In genomic region chr2:165899474-165899873, GRCm38 (mm10) we compare ENCODE assay signal across 15 mouse cellular contexts. TPM values are rescaled to one million over a fixed set of nuclear protein-coding genes. Genes with fewer than 3 reads are reported as not detected.
DNase-seq lines count a peak whose midpoint lies in the region; ATAC-seq and TF ChIP-seq lines count a peak whose summit lies in the region.
"Had no signal": no experiment of that assay in that cellular context is flagged by ENCODE, and none has a peak within 500 bp of the region (broad histone marks: within the 10 kb centered on the region; RNA-seq: fewer than 3 reads in every experiment).

No protein-coding gene starts in this region.

- no peaks in the 10 kb centered on the region for H3K27me3 ChIP-seq in heart, embryonic 14.5 days (ENCODE audit: control insufficient read depth, insufficient read depth, low read length)
- H3K27me3 ChIP-seq in lung, postnatal 0 days (replicated peaks; ENCODE audit: insufficient read depth, low read length) = no peaks in the 10 kb centered on the region
- no peaks in the 10 kb centered on the region for H3K27me3 ChIP-seq in embryonic facial prominence, embryonic 14.5 days (replicated peaks; ENCODE audit: control insufficient read depth, insufficient read depth, low read length)
- H3K27me3 ChIP-seq in stomach, embryonic 14.5 days (ENCODE audit: control insufficient read depth, insufficient read depth, low read length) = no peaks in the 10 kb centered on the region
- H3K27me3 ChIP-seq: neural tube, embryonic 13.5 days had no signal

- no peak overlapping the region for H3K4me3 ChIP-seq in heart, embryonic 14.5 days (ENCODE audit: control insufficient read depth in 1 of 2, insufficient read depth in 1 of 2, low read depth in 1 of 2, low read length in 2 of 2)
- H3K4me3 ChIP-seq in lung, postnatal 0 days (ENCODE audit: low read depth, low read length) = no peak overlapping the region
- H3K4me3 ChIP-seq in embryonic facial prominence, embryonic 14.5 days (ENCODE audit: low read depth, low read length) = no peak overlapping the region
- no peak overlapping the region for H3K4me3 ChIP-seq in stomach, embryonic 14.5 days (ENCODE audit: low read depth, low read length)
- H3K4me3 ChIP-seq: neural tube, embryonic 13.5 days had no signal

- TF ChIP-seq EP300 in lung, postnatal 0 days (IDR thresholded peaks at IDR 0.05) = no peak

- H3K36me3 ChIP-seq in heart, embryonic 14.5 days (ENCODE audit: control insufficient read depth, insufficient read depth, low read length) = no peaks in the 10 kb centered on the region
- H3K36me3 ChIP-seq in lung, postnatal 0 days (ENCODE audit: insufficient read depth, low read length) = no peaks in the 10 kb centered on the region
- H3K36me3 ChIP-seq in embryonic facial prominence, embryonic 14.5 days (ENCODE audit: control insufficient read depth, insufficient read depth, low read length) = no peaks in the 10 kb centered on the region
- no peaks in the 10 kb centered on the region for H3K36me3 ChIP-seq in stomach, embryonic 14.5 days (ENCODE audit: control insufficient read depth, insufficient read depth, low read length)
- H3K36me3 ChIP-seq: neural tube, embryonic 13.5 days had no signal

- 0 out of 4 replicates have a peak overlapping the region, but pooled peaks have one; percentile 9 to 14 for H3K27ac ChIP-seq in heart, embryonic 14.5 days (replicated peaks in 1 of 2; ENCODE audit: control insufficient read depth in 1 of 2, insufficient read depth in 1 of 2, low read depth in 2 of 2, low read length in 2 of 2)
- H3K27ac ChIP-seq in lung, postnatal 0 days (ENCODE audit: low read length) = no peak overlapping the region
- peak overlapping the region; percentile 82 for H3K27ac ChIP-seq in embryonic facial prominence, embryonic 14.5 days (replicated peaks; ENCODE audit: low read depth, low read length)
- 0 out of 2 replicates have a peak overlapping the region, but pooled peaks have one; percentile 80 for H3K27ac ChIP-seq in stomach, embryonic 14.5 days (ENCODE audit: low read length)
- H3K27ac ChIP-seq: macrophage had no signal

- H3K4me2 ChIP-seq in heart, embryonic 14.5 days (ENCODE audit: low read length) = no peak overlapping the region
- H3K4me2 ChIP-seq in lung, postnatal 0 days (replicated peaks; ENCODE audit: low read depth, low read length) = no peak overlapping the region
- 0 out of 2 replicates have a peak overlapping the region, but pooled peaks have one; percentile 30 for H3K4me2 ChIP-seq in embryonic facial prominence, embryonic 14.5 days (ENCODE audit: low read depth, low read length)
- no peak overlapping the region for H3K4me2 ChIP-seq in stomach, embryonic 14.5 days (replicated peaks; ENCODE audit: low read depth, low read length)

- intact Hi-C loops in heart, postnatal 14 days (cut with DNase I) = no loop called here

- WGBS in heart, embryonic 14.5 days = 46% methylated on average over 6 of the region's 6 CpGs
- WGBS in lung, postnatal 0 days = 56% methylated on average over 6 of the region's 6 CpGs
- WGBS in embryonic facial prominence, embryonic 14.5 days = 44% methylated on average over 6 of the region's 6 CpGs
- WGBS in stomach, embryonic 14.5 days = 51% methylated on average over 6 of the region's 6 CpGs

- ATAC-seq in heart, embryonic 14.5 days (ENCODE audit: insufficient number of reproducible peaks, insufficient read depth, low FRiP score, low read depth) = no peak
- no peak for ATAC-seq in lung, postnatal 0 days
- ATAC-seq in embryonic facial prominence, embryonic 14.5 days (ENCODE audit: low read depth) = no peak
- no peak for ATAC-seq in stomach, embryonic 14.5 days (ENCODE audit: insufficient number of reproducible peaks, insufficient read depth, low FRiP score, low read depth)

- H3K9me3 ChIP-seq in heart, embryonic 14.5 days (ENCODE audit: control insufficient read depth, low read length) = no peaks in the 10 kb centered on the region
- H3K9me3 ChIP-seq in lung, postnatal 0 days (ENCODE audit: low read length) = no peaks in the 10 kb centered on the region
- H3K9me3 ChIP-seq in embryonic facial prominence, embryonic 14.5 days (ENCODE audit: control insufficient read depth, low read length) = no peaks in the 10 kb centered on the region
- no peaks in the 10 kb centered on the region for H3K9me3 ChIP-seq in stomach, embryonic 14.5 days (ENCODE audit: control insufficient read depth, low read depth, low read length)
- H3K9me3 ChIP-seq: neural tube, embryonic 13.5 days had no signal

- DNase-seq in heart, postnatal 14 days = no peak
- DNase-seq in lung, postnatal 0 days (ENCODE audit: low spot score) = no peak
- DNase-seq in lung, postnatal 36 days = no peak
- DNase-seq in embryonic facial prominence, embryonic 14.5 days (ENCODE audit: low spot score) = no peak
- no peak for DNase-seq in layer of hippocampus, adult 9-11 months
- DNase-seq in left cerebral cortex, adult 11 months (ENCODE audit: low spot score) = no peak
- DNase-seq: adrenal gland, postnatal 14 days; cerebellum, postnatal 36 days; kidney, postnatal 25 days; right cerebral cortex, postnatal 25 days; thymus, postnatal 36 days had no signal

- H3K4me1 ChIP-seq in heart, embryonic 14.5 days (ENCODE audit: control insufficient read depth in 2 of 2, insufficient read depth in 2 of 2, low read length in 2 of 2) = peaks cover 24 to 34% of the 10 kb centered on the region in 2 experiments
- peaks cover 8% of the 10 kb centered on the region; the same call in 1 of the 2 replicates for H3K4me1 ChIP-seq in lung, postnatal 0 days (ENCODE audit: insufficient read depth, low read depth, low read length)
- peaks cover 23% of the 10 kb centered on the region for H3K4me1 ChIP-seq in embryonic facial prominence, embryonic 14.5 days (ENCODE audit: control insufficient read depth, insufficient read depth, low read length)
- H3K4me1 ChIP-seq in stomach, embryonic 14.5 days (ENCODE audit: control insufficient read depth, insufficient read depth, low read length) = peaks cover 24% of the 10 kb centered on the region; the same call in 1 of the 2 replicates

- peak; percentile 39 for TF ChIP-seq CTCF in lung, postnatal 0 days (IDR thresholded peaks at IDR 0.05)

- H3K9ac ChIP-seq in heart, embryonic 14.5 days (ENCODE audit: low read length) = no peak overlapping the region
- H3K9ac ChIP-seq in lung, postnatal 0 days (replicated peaks; ENCODE audit: low read depth) = no peak overlapping the region
- no peak overlapping the region for H3K9ac ChIP-seq in embryonic facial prominence, embryonic 14.5 days (ENCODE audit: low read depth, low read length)
- no peak overlapping the region for H3K9ac ChIP-seq in stomach, embryonic 14.5 days (replicated peaks; ENCODE audit: low read depth, low read length)

RNA-seq across cellular contexts. Expression of gene Zmynd8, which starts 0.7 kb away (rescaled TPM):
- 35.9 and 38.0 TPM in 2 replicates for polyA plus RNA-seq in heart, embryonic 14.5 days (2014; fragmentation: Nextera tagmentation; extraction: Ambion mirVana)
- total RNA-seq in heart, postnatal 14 days (2021) = 10 to 100 TPM; 52.0 to 52.5 TPM
- polyA plus RNA-seq in lung, postnatal 0 days (2015; fragmentation: Nextera tagmentation; extraction: Ambion mirVana) = 30.7 and 32.1 TPM in 2 replicates
- polyA plus RNA-seq in embryonic facial prominence, embryonic 14.5 days (2014; fragmentation: Nextera tagmentation; extraction: Ambion mirVana) = 28.6 and 32.7 TPM in 2 replicates
- polyA plus RNA-seq in stomach, embryonic 14.5 days (2014; fragmentation: Nextera tagmentation; extraction: Ambion mirVana) = 53.1 and 57.6 TPM in 2 replicates
